Mouse (Mus musculus) layer of hippocampus, adult 18-20 months (tissue): ENCODE measurements at regions not wholly inside any gene's neighbourhood (a gene's known extent, or its start where the extent isn't known, plus 50 kb on each side); places are given as distances from the start of the nearest gene placed in this dataset.

ENCODE experiments used
- DNase-seq, 2 experiments: peaks; one replicate each; pipeline ENCODE4 v3.0.0; 2022; ENCODE audit warnings: low spot score in 2 of 2

- DNase-seq, result peak in 1 of 2 experiments; percentile 9
These were observed 129.0 kb downstream of the Hmg20a start for GRCm38 (mm10) chr9:56547291-56547977.

GRCm38 (mm10) chr9:56549774-56550173, 131.4 kb downstream of the Hmg20a start:
- DNase-seq, result peak in 1 of 2 experiments; percentile 22

- no peak for DNase-seq
These were observed 131.8 kb downstream of the Hmg20a start for GRCm38 (mm10) chr9:56550178-56550577.

GRCm38 (mm10) chr9:56551376-56552186, 133.2 kb downstream of the Hmg20a start:
- DNase-seq, result peak in 1 of 2 experiments; percentile 23

- DNase-seq, result no peak
These were observed 133.8 kb downstream of the Hmg20a start for GRCm38 (mm10) chr9:56552187-56552686.

- DNase-seq, result peak; percentile 40 to 80
These were observed 134.4 kb downstream of the Hmg20a start for GRCm38 (mm10) chr9:56552766-56553165.

GRCm38 (mm10) chr9:56553626-56554025, 135.2 kb downstream of the Hmg20a start:
- DNase-seq, result no peak

GRCm38 (mm10) chr9:56554096-56554495, 135.7 kb downstream of the Hmg20a start:
- no peak for DNase-seq

GRCm38 (mm10) chr9:56559618-56560144, 141.3 kb downstream of the Hmg20a start:
- no peak for DNase-seq

- DNase-seq, result no peak
These were observed 144.0 kb downstream of the Hmg20a start for GRCm38 (mm10) chr9:56562440-56562839.

GRCm38 (mm10) chr9:56564048-56564737, 145.8 kb downstream of the Hmg20a start:
- no peak for DNase-seq
